Mouse (Mus musculus): ENCODE measurements around the gene Hnrnpa1.
"Not testable (repeated sequence)": the region's sequence is repeated elsewhere in the genome, so short reads cannot be mapped to it uniquely, and the experiment has no call there.

The Hnrnpa1 gene

DNA sequence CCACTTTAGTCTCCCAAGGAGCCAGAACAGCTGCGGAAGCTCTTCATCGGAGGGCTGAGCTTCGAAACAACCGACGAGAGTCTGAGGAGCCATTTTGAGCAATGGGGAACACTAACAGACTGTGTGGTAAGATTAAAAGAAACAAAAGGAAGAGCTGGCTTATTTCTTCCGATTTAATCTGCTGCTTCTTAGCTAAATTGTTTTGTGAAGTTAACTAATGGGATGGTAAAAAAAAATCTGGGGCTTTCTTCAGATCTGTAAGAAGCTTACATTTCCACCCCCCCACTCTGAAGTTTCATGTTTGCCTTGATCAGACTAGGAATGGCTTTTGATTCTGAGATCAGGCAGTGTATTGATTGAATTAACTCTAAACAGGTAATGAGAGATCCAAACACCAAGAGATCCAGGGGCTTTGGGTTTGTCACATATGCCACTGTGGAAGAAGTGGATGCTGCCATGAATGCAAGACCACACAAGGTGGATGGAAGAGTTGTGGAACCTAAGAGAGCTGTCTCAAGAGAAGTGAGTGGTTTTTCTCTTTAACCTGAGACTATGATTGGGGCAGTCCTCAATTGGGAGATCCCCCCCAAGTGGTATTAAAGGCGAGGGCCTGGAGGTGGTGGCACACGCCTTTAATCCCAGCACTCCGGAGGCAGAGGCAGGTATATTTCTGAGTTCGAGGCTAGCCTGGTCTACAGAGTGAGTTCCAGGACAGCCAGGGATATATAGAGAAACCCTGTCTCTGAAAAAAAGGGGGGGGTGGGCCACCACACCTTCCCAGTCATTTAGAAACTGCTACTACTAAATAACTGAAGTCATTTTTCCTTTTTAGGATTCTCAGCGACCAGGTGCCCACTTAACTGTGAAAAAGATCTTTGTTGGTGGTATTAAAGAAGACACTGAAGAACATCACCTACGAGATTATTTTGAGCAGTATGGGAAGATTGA lies 1.1 kb downstream of the Hnrnpa1 start:
- not testable (repeated sequence) for DNase-seq (ENCODE audit: low spot score in 2 of 2)

DNA sequence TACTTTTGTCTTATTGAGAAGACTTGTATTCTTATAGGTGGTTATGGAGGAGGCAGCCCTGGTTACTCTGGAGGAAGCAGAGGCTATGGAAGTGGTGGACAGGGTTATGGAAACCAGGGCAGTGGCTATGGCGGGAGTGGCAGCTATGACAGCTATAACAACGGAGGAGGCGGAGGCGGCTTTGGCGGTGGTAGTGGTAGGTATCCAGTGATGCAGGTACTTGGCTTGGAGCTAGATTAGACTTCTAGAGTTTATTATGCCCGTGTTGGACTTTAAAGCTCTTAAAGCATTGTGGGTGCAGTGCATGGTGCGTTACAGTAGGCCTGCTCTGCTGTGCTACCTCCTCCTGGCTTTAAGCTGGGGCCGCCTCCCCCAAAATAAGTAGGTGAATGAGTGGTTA lies 2.7 kb downstream of the Hnrnpa1 start:
- DNase-seq (ENCODE audit: low spot score in 2 of 2), result no peak

DNA sequence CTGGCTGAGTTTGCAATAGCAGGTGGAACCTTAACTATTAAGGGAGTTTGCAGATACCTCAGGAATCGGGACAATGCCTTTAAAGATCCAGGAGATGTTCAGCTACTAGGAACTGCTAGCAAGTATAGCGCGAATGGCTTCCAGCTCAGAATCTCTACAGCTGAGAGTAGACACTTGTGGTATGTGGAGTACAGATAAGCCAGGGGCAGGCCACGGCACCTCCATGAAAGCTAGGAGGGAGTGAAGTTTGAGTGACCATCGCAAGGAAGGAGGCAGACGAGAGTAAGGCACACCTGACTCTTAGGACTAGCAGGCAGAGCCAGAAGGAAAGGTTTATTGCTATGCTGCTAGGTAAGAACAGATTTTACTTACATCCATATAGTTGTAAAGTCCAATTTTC lies 5.4 kb downstream of the Hnrnpa1 start:
- no peak for DNase-seq (ENCODE audit: low spot score in 2 of 2)

DNA sequence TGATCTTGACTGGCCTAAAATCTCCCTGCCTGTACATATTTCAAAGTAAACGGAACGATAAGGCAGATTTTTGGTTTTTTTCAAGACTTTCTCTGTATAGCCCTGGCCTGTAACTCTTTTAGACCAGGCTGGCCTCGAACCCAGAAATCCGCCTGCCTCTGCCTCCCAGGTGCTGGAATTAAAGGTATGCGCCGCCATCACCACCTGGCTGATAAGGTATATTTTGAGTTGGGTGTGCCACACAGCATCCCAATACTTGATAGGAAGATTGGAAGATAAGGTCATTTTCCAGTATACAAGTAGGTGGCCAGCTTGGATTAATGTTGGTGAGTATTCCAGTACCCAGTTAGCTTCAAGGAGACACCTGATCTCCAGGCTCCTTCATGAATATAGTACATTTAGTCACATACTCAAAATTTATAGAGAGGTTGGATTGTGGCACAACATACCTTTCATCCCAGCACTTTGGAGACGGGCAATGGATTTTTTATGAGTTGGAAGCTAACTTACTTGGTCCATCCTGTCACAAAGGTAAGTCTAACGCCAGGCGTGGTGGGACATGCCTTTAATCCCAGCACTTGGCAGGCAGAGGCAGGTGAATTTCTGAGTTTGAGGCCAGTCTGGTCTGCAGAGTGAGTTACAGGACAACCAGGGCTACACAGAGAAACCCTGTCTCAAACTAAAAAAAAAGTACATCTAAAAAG lies 7.0 kb downstream of the Hnrnpa1 start:
- DNase-seq (ENCODE audit: low spot score in 2 of 2), result no peak

DNA sequence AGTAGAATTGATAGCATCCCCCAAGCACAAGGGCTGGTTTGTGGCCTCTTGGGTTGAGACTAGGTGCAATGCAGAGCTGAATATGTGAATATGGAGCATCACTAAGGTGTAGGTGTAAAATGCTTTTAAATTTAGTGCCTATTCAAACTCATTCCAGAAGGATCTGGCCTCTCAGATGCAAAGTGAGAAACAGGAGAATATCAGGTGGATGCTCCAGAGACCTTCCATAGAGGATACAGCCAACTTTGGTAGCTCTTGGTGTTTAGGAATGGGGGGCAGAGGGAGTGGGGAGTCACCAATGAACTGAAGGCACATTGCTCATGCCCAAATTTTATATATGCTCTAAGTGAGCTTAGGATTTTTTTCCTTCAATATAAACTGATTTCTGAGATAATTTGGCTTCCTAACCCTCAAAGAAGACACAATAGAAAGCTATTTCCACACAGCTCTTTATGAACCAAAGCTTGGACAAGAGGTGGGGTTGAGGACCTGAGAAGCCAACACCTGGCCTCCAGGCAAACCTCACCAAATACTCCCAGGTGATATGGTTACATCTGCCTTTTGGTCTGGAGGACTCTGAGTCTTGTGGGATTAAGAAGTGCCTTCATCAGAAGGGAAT lies 7.7 kb downstream of the Hnrnpa1 start:
- DNase-seq (ENCODE audit: low spot score in 2 of 2), result no peak

DNA sequence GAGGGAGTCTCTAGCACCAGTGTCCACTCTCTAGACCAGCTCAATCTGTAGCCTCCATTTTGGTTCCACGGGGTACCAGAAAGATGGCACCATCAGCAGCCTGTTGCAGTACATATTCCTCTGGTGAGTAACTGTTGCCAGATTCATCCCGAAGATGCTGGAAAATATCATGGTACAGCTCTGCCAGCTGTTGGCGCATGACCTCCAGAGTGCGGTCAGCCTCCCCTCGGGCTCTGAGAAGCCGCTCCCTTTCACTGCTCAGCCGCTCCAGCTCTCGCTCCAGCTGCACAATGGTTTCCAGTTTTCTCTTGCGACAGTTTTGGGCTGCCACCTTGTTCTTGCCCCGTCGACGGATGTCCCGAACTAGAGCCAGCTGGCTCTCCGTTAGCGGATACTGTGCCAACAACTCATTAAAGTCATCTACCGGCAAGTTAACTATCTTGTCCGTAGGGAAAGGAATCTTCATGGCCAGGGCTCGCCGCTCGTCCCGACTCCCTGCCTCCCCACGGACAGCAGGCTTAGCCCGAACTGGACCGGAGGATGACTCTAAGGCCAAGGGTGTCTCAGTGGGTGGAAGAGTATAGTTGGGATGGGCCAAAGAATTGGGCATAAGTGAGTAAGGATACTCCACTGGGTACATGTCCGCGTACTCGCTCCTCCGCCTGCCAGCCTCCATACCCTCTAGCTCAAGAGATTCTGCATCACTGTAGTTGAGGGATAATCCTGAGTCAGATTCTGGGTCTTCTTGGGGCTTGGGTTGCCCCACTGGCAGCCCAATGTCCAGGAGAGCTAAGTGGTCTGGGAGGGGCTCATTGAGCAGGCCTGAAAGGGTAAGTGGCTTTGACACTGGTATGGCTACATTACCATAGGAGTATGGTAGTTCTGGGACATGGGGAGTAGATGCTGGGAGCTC lies 8.4 kb downstream of the Hnrnpa1 start:
- DNase-seq (ENCODE audit: low spot score in 2 of 2), result peak; percentile 40 to 46

DNA sequence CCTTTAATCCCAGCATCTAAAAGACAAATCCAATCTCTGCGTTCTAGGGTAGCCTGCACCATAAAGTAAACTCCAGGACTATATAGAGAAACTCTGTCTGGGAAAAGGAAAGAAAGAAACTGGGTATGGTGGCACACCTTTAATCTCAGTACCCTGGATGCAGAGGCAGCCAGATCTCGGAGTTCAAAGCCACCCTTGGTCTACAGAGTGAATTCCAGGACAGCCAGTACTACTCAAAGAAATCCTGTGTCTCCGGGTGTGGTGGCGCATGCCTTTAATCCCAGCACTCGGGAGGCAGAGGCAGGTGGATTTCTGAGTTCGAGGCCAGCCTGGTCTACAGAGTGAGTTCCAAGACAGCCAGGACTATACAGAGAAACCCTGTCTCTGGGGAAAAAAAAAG lies 9.3 kb downstream of the Hnrnpa1 start:
- not testable (repeated sequence) for DNase-seq (ENCODE audit: low spot score in 2 of 2)

DNA sequence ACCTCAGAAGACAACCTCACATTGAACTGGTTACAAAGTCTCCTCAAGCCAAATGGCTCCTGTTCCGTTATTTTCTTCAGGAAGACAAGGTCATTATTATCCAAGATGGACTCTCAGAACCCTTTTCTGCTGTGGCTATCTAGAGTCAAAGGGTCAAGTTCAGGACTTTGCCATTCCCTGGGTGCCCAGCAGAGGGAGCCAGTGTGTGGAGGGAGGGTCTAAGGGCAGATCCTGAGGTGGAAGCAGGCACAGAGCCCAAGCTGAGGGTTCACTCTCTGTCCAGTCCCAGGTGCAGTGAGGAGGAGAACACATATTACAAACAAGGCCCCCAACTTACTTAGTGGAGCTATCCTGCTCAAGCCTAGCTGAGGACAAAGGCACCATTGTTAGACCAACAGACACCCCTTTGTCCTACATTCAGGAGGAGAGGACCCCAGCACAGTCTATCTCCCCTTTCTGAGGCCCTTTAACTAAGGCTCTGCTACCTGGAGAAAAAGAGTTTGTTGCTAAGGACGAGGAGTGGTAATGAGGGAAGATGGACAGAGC lies 10.0 kb downstream of the Hnrnpa1 start:
- peak in 1 of 2 experiments; percentile 56 for DNase-seq (ENCODE audit: low spot score in 2 of 2)

DNA sequence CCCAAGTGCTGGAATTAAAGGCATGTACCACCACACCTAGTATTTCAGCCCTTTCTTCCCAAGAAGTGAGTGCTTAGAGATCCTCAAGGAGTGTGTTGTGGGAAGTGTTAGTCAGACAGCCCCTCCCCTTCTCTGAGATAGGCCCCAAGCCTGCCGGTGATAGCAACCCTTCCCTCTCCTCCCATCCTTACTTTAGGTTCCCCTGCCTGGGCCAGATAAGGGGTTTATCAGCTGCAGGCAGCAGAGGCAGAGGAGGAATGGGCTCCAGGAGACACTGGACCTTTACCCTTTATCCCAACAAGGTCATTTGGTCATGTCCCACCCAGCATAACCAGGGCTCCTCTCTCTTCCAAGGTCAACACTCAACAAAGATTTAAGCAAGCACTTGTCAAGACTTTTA lies 11.4 kb downstream of the Hnrnpa1 start:
- DNase-seq (ENCODE audit: low spot score in 2 of 2), result peak in 1 of 2 experiments; percentile 15

DNA sequence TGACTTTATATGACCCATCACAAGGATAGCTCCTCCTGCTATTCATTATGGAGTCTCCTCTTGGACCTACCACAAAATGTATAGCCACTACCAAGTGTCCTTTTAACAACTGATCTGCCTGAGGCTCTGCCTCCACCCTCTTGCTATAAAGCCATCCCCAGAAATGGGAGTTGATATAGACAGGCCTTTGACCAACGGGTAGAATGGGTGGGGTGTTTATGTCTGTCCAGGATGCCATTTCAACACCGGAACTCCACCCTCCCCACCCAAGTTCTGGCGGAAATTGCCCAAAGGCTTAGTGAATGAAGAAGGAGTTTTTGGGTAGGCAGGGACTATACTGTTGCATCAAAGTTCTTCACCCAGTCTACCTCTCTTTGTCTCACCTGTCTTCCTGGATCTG lies 12.4 kb downstream of the Hnrnpa1 start:
- DNase-seq (ENCODE audit: low spot score in 2 of 2), result no peak

DNA sequence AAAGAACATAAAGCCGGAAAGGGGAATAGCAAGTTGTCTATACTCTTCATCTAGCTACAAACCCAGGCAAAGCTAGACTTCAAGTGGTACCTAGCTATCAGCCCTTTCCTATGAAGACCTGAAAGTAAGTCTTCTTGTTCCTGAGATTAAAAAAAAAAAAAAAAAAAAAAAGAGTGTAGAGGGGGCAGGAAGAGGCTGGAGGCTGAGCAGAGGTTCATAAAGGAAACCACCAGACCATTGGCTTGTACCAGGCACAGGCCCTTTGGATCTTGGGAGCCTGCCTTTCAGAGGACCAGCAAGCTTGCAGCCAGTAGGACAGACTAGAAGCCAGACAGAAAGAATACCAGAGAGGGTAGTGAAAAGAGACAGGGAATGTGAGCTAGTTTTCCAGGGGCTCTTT lies 13.1 kb downstream of the Hnrnpa1 start:
- no peak for DNase-seq (ENCODE audit: low spot score in 2 of 2)

DNA sequence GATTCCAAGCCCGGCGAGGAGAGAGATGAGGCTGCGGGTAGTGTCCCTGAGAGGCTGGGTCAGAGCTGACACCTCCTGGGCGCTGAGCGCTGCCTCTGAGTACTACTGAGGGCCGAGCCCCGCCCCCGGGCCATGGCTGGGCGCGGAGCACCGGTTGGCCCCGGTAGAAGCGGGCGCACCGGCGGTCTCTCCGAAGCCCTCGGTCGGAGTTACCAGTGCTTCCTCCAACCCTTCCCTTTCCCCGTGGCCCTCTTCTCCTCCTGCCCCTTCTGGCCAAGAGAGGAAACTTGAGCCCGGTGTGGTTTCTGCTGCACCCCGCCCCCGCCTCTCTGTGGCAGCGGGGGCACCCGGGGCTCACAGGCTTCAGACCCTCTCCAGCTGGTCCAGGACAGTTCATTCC lies 14.9 kb downstream of the Hnrnpa1 start:
- DNase-seq (ENCODE audit: low spot score in 2 of 2), result no peak

DNA sequence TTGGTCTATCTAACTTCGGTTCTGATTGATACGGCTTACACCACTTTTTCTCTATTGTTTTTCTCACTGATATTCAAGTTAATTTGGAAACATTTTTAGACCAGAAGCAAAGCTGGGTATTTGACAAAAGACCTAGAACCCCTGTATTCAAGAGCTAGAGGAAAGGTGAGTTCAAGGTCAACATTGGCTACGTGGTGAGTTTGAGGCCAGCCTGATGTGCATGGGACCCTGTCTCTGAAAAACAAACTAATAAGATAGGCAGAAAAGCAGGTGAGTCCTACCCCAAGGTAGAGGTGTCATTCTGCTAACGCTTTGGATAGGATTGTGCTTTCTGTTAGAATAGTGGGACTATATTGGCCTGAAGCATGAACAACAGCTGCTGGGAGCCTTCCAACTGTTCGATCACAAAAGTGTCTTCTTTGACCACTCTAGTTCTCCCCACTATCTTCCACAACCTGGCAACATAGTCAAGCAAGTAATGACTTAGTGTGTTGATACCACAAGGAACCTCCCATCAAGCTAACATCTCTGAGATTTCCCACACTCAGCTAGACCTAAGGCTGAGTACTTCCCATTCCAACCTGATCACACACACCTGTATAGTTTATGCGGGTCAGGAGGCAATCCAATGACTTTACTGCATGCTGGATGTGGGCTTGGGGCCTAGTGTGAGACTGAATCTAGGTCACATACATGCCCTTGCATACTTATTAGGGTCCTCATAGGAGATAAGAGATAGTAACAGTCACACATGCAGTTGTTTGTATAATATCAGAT lies 16.2 kb downstream of the Hnrnpa1 start:
- no peak for DNase-seq (ENCODE audit: low spot score in 2 of 2)

DNA sequence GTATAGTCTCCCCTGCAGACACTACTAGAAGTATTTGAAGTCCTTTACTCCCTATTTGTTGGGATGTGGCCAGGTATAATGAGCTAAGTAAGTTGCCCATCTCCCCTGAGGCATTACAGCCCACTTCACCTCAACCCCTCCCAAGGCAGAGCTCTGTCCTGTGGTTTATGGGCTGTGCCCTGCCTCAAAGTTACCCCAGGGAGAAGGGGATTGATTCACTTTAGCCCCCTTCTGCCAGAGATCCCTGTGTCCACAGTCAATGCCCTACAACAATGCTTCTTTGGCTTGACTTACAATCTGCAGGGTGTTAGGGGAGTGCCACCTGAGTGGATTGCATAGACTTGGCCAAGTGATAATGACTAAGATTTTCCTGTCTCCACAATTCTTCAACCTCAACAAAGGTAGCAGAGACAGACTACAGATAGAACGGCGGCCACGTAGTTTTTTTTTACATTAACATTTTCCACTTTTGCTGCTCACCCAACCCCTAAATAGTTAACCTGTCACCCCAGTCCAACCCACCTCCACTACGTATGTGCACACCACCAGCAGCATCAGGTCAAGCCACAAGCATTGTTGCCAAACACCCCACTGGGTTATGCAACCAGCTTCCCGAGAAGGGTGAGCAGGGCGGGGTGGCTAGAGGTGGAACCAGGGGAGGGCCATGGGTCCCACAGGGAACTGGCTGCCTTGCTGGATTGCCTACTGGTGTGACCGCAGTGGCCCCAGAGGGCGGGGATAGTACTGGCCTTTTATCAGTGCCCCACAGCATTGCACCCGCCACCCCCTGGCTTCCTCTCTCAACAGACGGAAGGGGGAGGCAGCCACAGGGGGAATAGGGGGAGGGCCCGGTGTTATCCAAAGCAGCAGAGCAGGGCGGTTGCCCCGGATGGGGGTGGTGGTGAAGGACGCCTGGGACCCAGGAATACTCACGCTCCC lies 17.8 kb downstream of the Hnrnpa1 start, which contains the start of gene Nfe2:
Gene Nfe2 (minus strand): TSS at position 614 of the 939 bp plus-strand sequence.
- no peak for DNase-seq (ENCODE audit: low spot score in 2 of 2)

DNA sequence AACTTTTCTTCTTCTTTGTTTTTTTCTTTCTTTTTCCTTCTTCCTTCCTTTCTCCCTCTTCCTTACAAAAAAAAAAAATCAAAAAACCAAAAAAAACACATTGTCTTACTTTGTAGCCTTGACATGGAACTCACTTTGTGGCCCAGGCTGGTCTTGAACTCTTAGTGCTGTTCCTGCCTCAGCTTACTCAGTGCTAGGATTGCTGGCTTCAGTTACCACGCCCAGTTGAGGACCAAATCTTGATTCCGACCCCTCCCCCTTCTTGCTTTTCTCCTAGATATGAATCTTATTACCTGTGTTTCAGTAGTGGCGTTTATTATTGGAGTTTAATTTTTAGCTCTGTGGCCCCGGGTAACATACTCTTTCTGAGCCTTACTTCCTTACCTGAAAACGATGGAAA lies 18.9 kb downstream of the Hnrnpa1 start:
- no peak for DNase-seq (ENCODE audit: low spot score in 2 of 2)

DNA sequence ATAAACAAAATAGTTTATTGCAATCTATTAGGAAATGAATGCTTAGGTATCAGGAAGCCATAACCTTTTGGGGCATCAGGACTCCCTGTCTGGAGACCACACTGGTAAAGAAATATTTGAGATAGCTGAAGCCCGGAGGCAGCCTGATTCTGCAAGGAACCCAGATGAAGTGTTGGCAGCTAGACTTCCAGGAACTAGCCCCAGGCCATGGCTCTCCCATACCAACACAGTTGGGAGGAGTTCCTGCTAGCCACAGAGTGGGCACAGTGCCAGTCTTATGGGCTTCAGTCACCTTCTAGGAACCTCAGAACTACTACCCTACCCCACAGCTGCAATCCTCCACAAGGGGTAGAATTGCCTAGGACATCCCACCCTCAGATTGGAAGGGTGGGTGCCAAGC lies 19.8 kb downstream of the Hnrnpa1 start:
- DNase-seq (ENCODE audit: low spot score in 2 of 2), result no peak

DNA sequence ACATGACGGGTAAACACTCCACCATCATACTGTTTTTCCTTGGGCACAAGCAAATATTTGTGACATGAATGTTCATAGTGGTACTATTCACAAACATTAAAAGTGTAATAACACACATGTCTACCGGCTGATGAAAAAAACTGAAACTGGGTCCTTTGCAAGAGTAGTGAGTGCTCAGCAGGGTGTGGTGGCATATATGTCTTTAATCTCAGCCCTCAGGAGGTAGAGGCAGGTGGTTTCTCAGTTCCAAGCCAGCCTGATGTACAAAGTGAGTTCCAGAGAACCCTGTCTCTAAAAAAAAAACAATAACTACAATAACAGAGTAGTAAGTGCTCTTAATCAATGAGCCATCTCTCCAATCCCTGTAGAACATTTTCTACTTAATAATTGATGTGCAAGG lies 24.6 kb downstream of the Hnrnpa1 start:
- DNase-seq (ENCODE audit: low spot score in 2 of 2), result no peak

DNA sequence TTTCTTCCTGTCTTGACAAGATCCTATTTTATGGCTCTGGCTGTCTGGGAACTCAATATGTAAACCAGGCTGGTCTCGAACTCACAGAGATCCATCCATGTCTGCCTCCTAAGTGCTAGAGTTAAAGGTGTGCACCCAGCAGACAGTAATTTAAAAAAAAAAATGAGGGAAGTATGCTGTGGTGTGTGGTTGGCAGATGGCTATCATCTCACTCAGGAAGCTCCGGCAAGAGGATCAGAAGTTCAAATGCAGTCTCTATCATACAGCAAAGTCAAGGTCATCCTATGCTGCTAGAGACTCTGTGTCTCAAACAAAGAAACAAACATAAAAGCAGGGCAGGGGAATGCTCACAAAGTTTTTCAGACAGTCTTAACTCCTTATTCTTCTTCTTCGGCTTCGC lies 28.7 kb downstream of the Hnrnpa1 start:
- no peak for DNase-seq (ENCODE audit: low spot score in 2 of 2)

All from right cerebral cortex, postnatal 10 days (tissue).